In the genomic region with DNA sequence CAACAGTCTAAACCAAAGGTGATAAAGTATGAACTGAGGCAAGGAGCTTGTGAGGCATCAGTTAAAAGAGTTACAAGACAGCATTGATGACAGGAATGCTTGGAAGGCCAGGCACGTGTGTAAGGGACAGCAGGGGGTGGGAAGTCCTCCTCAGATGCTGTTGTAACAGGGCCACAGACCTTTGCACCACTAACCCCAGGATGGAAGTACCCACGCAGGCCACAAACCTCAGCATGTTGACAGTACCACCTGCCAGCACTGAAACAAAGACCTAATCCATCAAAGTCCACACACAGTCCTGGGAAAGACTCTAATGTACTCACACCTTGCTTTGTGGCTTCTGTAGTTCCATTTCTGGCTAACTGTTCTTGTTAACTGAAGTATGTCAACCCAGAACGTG, we compare ENCODE assay signal across 23 mouse cellular contexts. TPM values are rescaled to one million over a fixed set of nuclear protein-coding genes. Genes with fewer than 3 reads are reported as not detected.
DNase-seq lines count a peak whose midpoint lies in the region; ATAC-seq and TF ChIP-seq lines count a peak whose summit lies in the region.
"Had no signal": no experiment of that assay in that cellular context is flagged by ENCODE, and none has a peak within 500 bp of the region (broad histone marks: within the 10 kb centered on the region; RNA-seq: fewer than 3 reads in every experiment).

No protein-coding gene starts in this region.

- no peak overlapping the region for H3K27ac ChIP-seq in liver, embryonic 15.5 days (replicated peaks)
- no peak overlapping the region for H3K27ac ChIP-seq in liver, embryonic 11.5 days (ENCODE audit: low read depth, low read length)
- peak overlapping the region; percentile 99 for H3K27ac ChIP-seq in embryonic fibroblast, embryonic 13.5 days (ENCODE audit: insufficient read depth, low read length)
- H3K27ac ChIP-seq in liver, postnatal 0 days (ENCODE audit: low read depth) = no peak overlapping the region
- H3K27ac ChIP-seq: forebrain, embryonic 12.5 days; forebrain, embryonic 15.5 days; hindbrain, embryonic 10.5 days; hindbrain, embryonic 14.5 days; hindbrain, postnatal 0 days had no signal

- no peak for DNase-seq in liver, embryonic 11.5 days (ENCODE audit: low spot score)
- peak; percentile 48 for DNase-seq in 416B (ENCODE audit: low read depth)
- DNase-seq in liver, postnatal 0 days = peak; percentile 49
- no peak for DNase-seq in retina, embryonic 14.5 days (ENCODE audit: low spot score)
- DNase-seq in embryo, embryonic 11 days = no peak
- DNase-seq: adrenal gland, adult 8-10 months; adrenal gland, postnatal 25 days; cerebellum, adult 11-12 months; cerebellum, adult 8-10 months; cerebellum, postnatal 36 days; gastrocnemius, postnatal 25 days; heart, postnatal 10 days; heart, postnatal 36 days had no signal

- no peaks in the 10 kb centered on the region for H3K9me3 ChIP-seq in liver, embryonic 15.5 days (replicated peaks)
- no peaks in the 10 kb centered on the region for H3K9me3 ChIP-seq in liver, embryonic 11.5 days (ENCODE audit: control insufficient read depth, low read length)
- no peaks in the 10 kb centered on the region for H3K9me3 ChIP-seq in liver, postnatal 0 days (ENCODE audit: low read length)
- H3K9me3 ChIP-seq: forebrain, embryonic 12.5 days; forebrain, embryonic 15.5 days; heart, embryonic 15.5 days; hindbrain, embryonic 10.5 days had no signal

- H3K4me1 ChIP-seq in liver, embryonic 15.5 days (replicated peaks) = peaks cover 13% of the 10 kb centered on the region; the same call in 1 of the 2 replicates
- peaks cover 3% of the 10 kb centered on the region; the same call in 1 of the 2 replicates for H3K4me1 ChIP-seq in liver, embryonic 11.5 days (replicated peaks; ENCODE audit: control insufficient read depth, insufficient read depth, low read length)
- H3K4me1 ChIP-seq in embryonic fibroblast, embryonic 13.5 days (ENCODE audit: control insufficient read depth, insufficient read depth, low read length) = peaks cover 19% of the 10 kb centered on the region; the same call in 1 of the 2 replicates
- peaks cover 9% of the 10 kb centered on the region for H3K4me1 ChIP-seq in liver, postnatal 0 days (ENCODE audit: insufficient read depth)

- TF ChIP-seq CTCF in embryonic fibroblast, embryonic 13.5 days (IDR thresholded peaks at IDR 0.05; ENCODE audit: borderline replicate concordance, insufficient read depth, low read length) = no peak
- no peak for TF ChIP-seq CTCF in liver, postnatal 0 days (IDR thresholded peaks at IDR 0.05; ENCODE audit: low read depth)

- ATAC-seq in liver, embryonic 15.5 days (ENCODE audit: insufficient read depth) = peak; percentile 52
- ATAC-seq in liver, embryonic 11.5 days (replicated peaks; ENCODE audit: low FRiP score) = no peak
- ATAC-seq in liver, postnatal 0 days = peak; percentile 94
- ATAC-seq: activated CD4-positive, CD25-positive, alpha-beta regulatory T cell, adult 4 months; forebrain, embryonic 15.5 days had no signal

- no peak overlapping the region for H3K4me3 ChIP-seq in liver, embryonic 15.5 days (replicated peaks)
- H3K4me3 ChIP-seq in liver, embryonic 11.5 days (ENCODE audit: low read depth, low read length) = no peak overlapping the region
- no peak overlapping the region for H3K4me3 ChIP-seq in embryonic fibroblast, embryonic 13.5 days (ENCODE audit: insufficient read depth, low read length)
- no peak overlapping the region for H3K4me3 ChIP-seq in liver, postnatal 0 days (ENCODE audit: low read depth, low read length)
- H3K4me3 ChIP-seq: forebrain, embryonic 12.5 days; forebrain, embryonic 15.5 days; heart, embryonic 15.5 days; hindbrain, embryonic 10.5 days had no signal

- 43% methylated on average over 3 of the region's 3 CpGs for WGBS in liver, embryonic 15.5 days (ENCODE audit: insufficient replicate concordance)
- 35% methylated on average over 3 of the region's 3 CpGs for WGBS in liver, embryonic 11.5 days
- 39% methylated on average over 3 of the region's 3 CpGs for WGBS in liver, postnatal 0 days (ENCODE audit: insufficient replicate concordance)

- no peak for TF ChIP-seq EP300 in liver, postnatal 0 days (IDR thresholded peaks at IDR 0.05; ENCODE audit: low read depth)

- no peak for TF ChIP-seq POLR2A in embryonic fibroblast, embryonic 13.5 days (IDR thresholded peaks at IDR 0.05; ENCODE audit: low read depth, low read length)

- no peaks in the 10 kb centered on the region for H3K36me3 ChIP-seq in liver, embryonic 15.5 days (replicated peaks)
- H3K36me3 ChIP-seq in liver, embryonic 11.5 days (ENCODE audit: control insufficient read depth, insufficient read depth, low read length) = no peaks in the 10 kb centered on the region
- H3K36me3 ChIP-seq in liver, postnatal 0 days (replicated peaks; ENCODE audit: insufficient read depth, low read length) = no peaks in the 10 kb centered on the region
- H3K36me3 ChIP-seq: forebrain, embryonic 12.5 days; forebrain, embryonic 15.5 days; heart, embryonic 15.5 days; hindbrain, embryonic 10.5 days had no signal

- H3K9ac ChIP-seq in liver, embryonic 15.5 days = no peak overlapping the region
- no peak overlapping the region for H3K9ac ChIP-seq in liver, embryonic 11.5 days (ENCODE audit: low read depth, low read length)
- H3K9ac ChIP-seq in liver, postnatal 0 days (replicated peaks) = no peak overlapping the region
- H3K9ac ChIP-seq: forebrain, embryonic 12.5 days; forebrain, embryonic 15.5 days; heart, embryonic 15.5 days; hindbrain, embryonic 14.5 days had no signal

- no peak overlapping the region for H3K4me2 ChIP-seq in liver, embryonic 15.5 days
- no peak overlapping the region for H3K4me2 ChIP-seq in liver, embryonic 11.5 days
- no peak overlapping the region for H3K4me2 ChIP-seq in liver, postnatal 0 days (ENCODE audit: low read depth, low read length)
- H3K4me2 ChIP-seq: forebrain, embryonic 12.5 days; forebrain, embryonic 15.5 days; heart, embryonic 11.5 days; heart, embryonic 15.5 days; hindbrain, embryonic 14.5 days had no signal

- 0 out of 2 replicates have a peak, but pooled peaks cover 8% of the 10 kb centered on the region for H3K27me3 ChIP-seq in liver, embryonic 15.5 days
- no peaks in the 10 kb centered on the region for H3K27me3 ChIP-seq in liver, embryonic 11.5 days (replicated peaks; ENCODE audit: control insufficient read depth, insufficient read depth, low read length)
- H3K27me3 ChIP-seq in liver, postnatal 0 days (ENCODE audit: insufficient read depth, low read length) = no peaks in the 10 kb centered on the region
- H3K27me3 ChIP-seq: forebrain, embryonic 12.5 days; forebrain, embryonic 15.5 days; heart, embryonic 15.5 days had no signal

RNA-seq across cellular contexts. Expression of a gene that starts 22.3 kb away (rescaled TPM):
- polyA plus RNA-seq in liver, embryonic 15.5 days (2015; fragmentation: Nextera tagmentation; extraction: Ambion mirVana) = 134 and 144 TPM in 2 replicates
- 76.4 and 85.4 TPM in 2 replicates for polyA plus RNA-seq in liver, embryonic 11.5 days (2014; fragmentation: Nextera tagmentation; extraction: Ambion mirVana)
- polyA plus RNA-seq in embryonic fibroblast, embryonic 13.5 days (2011; ENCODE audit: insufficient read length, low read depth, missing spikeins) = 451 and 719 TPM in 2 replicates
- 56.1 and 59.7 TPM in 2 replicates for polyA plus RNA-seq in liver, postnatal 0 days (2015; fragmentation: Nextera tagmentation; extraction: Ambion mirVana)

RNA-seq across cellular contexts. Expression of a gene that starts 33.0 kb away (rescaled TPM):
- polyA plus RNA-seq in liver, embryonic 15.5 days (2015; fragmentation: Nextera tagmentation; extraction: Ambion mirVana) = 104 and 111 TPM in 2 replicates
- 192 and 201 TPM in 2 replicates for polyA plus RNA-seq in liver, embryonic 11.5 days (2014; fragmentation: Nextera tagmentation; extraction: Ambion mirVana)
- 151 and 159 TPM in 2 replicates for polyA plus RNA-seq in embryonic fibroblast, embryonic 13.5 days (2011; ENCODE audit: insufficient read length, low read depth, missing spikeins)
- polyA plus RNA-seq in liver, postnatal 0 days (2015; fragmentation: Nextera tagmentation; extraction: Ambion mirVana) = 208 and 217 TPM in 2 replicates

Comparison
In these comparisons a context has a peak if more than half of its experiments do, and no peak if none do; other contexts are left out.
1. DNase-seq: peak in 416B (single experiment) and liver, postnatal 0 days (single experiment); none in liver, embryonic 11.5 days (single experiment), retina, embryonic 14.5 days (single experiment) and embryo, embryonic 11 days (single experiment).